Mouse (Mus musculus) cerebellum, adult (tissue): Measurements from ENCODE around the gene Gsg1l2.

Experiments used
- ATAC-seq: cut with Nextera tagmentation; 2 replicates; pipeline ENCODE4 v1.9.2; 2017; ENCODE audit warnings: mild to moderate bottlenecking, moderate library complexity, mixed read lengths; ENCODE audit not compliant: insufficient number of reproducible peaks, low FRiP score, low TSS enrichment

Gene Gsg1l2

GRCm38 (mm10) chr11:67774379-67774778, at the start of gene Gsg1l2:
Gsg1l2 (plus strand) TSS chr11:67774608.
- ATAC-seq, result no peak

GRCm38 (mm10) chr11:67727095-67727494, 47.3 kb upstream of the Gsg1l2 start:
- ATAC-seq, result no peak

GRCm38 (mm10) chr11:67728726-67729125, 45.7 kb upstream of the Gsg1l2 start:
- ATAC-seq, result no peak

GRCm38 (mm10) chr11:67731056-67731455, 43.4 kb upstream of the Gsg1l2 start:
- ATAC-seq, result no peak

- no peak for ATAC-seq
Observed at GRCm38 (mm10) chr11:67733726-67734125, 40.7 kb upstream of the Gsg1l2 start.

- no peak for ATAC-seq
Observed at GRCm38 (mm10) chr11:67734597-67734996, 39.8 kb upstream of the Gsg1l2 start.

GRCm38 (mm10) chr11:67738345-67738744, 36.1 kb upstream of the Gsg1l2 start:
- ATAC-seq, result no peak

- no peak for ATAC-seq
Observed at GRCm38 (mm10) chr11:67738846-67739490, 35.4 kb upstream of the Gsg1l2 start.

GRCm38 (mm10) chr11:67741569-67741968, 32.8 kb upstream of the Gsg1l2 start:
- no peak for ATAC-seq

GRCm38 (mm10) chr11:67756287-67756686, 18.1 kb upstream of the Gsg1l2 start:
- no peak for ATAC-seq

GRCm38 (mm10) chr11:67757373-67758167, 16.8 kb upstream of the Gsg1l2 start:
- ATAC-seq, result no peak

- ATAC-seq, result no peak
Observed at GRCm38 (mm10) chr11:67771053-67771452, 3.4 kb upstream of the Gsg1l2 start, which contains the start of gene Glp2r. Glp2r (minus strand) TSS chr11:67771153.

- ATAC-seq, result no peak
Observed at GRCm38 (mm10) chr11:67771691-67772090, 2.7 kb upstream of the Gsg1l2 start.

- no peak for ATAC-seq
Observed at GRCm38 (mm10) chr11:67772577-67772976, 1.8 kb upstream of the Gsg1l2 start.

GRCm38 (mm10) chr11:67790182-67790581, 15.8 kb downstream of the Gsg1l2 start:
- no peak for ATAC-seq

- ATAC-seq, result no peak
Observed at GRCm38 (mm10) chr11:67797931-67798330, 23.5 kb downstream of the Gsg1l2 start, which contains the start of gene Dhrs7c. Dhrs7c (plus strand) TSS chr11:67798187.

- ATAC-seq, result no peak
Observed at GRCm38 (mm10) chr11:67800130-67800723, 25.8 kb downstream of the Gsg1l2 start.

GRCm38 (mm10) chr11:67801169-67801568, 26.8 kb downstream of the Gsg1l2 start:
- no peak for ATAC-seq

GRCm38 (mm10) chr11:67805538-67805937, 31.1 kb downstream of the Gsg1l2 start:
- no peak for ATAC-seq

- no peak for ATAC-seq
Observed at GRCm38 (mm10) chr11:67806832-67807597, 32.6 kb downstream of the Gsg1l2 start.
